24 mouse cellular contexts compared by ENCODE assay signal in the genomic region with DNA sequence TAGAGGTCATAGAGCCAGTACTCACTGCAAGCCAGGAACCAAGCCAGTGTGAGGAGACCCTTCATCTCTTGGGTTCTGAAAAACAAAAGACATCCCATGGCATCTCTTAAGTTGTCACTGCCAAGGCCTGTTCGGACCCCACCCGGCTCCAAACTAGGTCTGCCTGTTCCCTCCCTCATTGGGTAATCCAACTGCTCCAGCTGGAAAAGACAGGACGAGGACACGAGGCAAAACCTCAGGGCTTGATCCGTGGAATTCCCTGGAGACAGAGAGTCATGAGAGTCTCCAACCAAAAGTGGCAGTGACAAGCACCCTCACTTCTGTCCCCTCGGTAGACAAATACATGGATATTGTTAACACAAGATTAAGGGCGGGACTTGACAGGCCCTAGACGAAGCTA. TPM values are rescaled to one million over a fixed set of nuclear protein-coding genes. Genes with fewer than 3 reads are reported as not detected.
A peak's percentile ranks its signal among the peaks of the same experiment; 100 is the strongest.
DNase-seq lines count a peak whose midpoint lies in the region; ATAC-seq and TF ChIP-seq lines count a peak whose summit lies in the region.
"Had no signal": no experiment of that assay in that cellular context is flagged by ENCODE, and none has a peak within 500 bp of the region (broad histone marks: within the 10 kb centered on the region; RNA-seq: fewer than 3 reads in every experiment).

No protein-coding gene starts in this region.

- no peak for DNase-seq in forebrain, embryonic 10.5 days (ENCODE audit: extremely low spot score, low spot score)
- DNase-seq in left cerebral cortex, adult 2 months (ENCODE audit: extremely low spot score in 1 of 2, low spot score in 2 of 2), result no peak
- no peak for DNase-seq in left cerebral cortex, postnatal 4 days
- DNase-seq in ZHBTc4 (ENCODE audit: low read depth, low spot score), result peak; percentile 28
- DNase-seq: adrenal gland, adult 8-10 months; adrenal gland, postnatal 14 days; adrenal gland, postnatal 36 days; B cell, adult 2 months; cerebellum, adult 11-12 months; cerebellum, adult 2 months; cerebellum, adult 9-10 months; cerebellum, postnatal 10 days; cerebellum, postnatal 25 days; forebrain, postnatal 0 days had no signal

- peaks cover 14% of the 10 kb centered on the region for H3K4me1 ChIP-seq in forebrain, embryonic 10.5 days
- 0 out of 2 replicates have a peak, but pooled peaks cover 3% of the 10 kb centered on the region for H3K4me1 ChIP-seq in forebrain, embryonic 15.5 days
- H3K4me1 ChIP-seq: embryonic facial prominence, embryonic 10.5 days; embryonic facial prominence, embryonic 12.5 days had no signal

- peak overlapping the region; percentile 25; the same call in 1 of the 2 replicates for H3K27ac ChIP-seq in forebrain, embryonic 10.5 days
- no peak overlapping the region for H3K27ac ChIP-seq in forebrain, embryonic 15.5 days (replicated peaks)
- peak overlapping the region; percentile 25; the same call in 1 of the 2 replicates for H3K27ac ChIP-seq in left cerebral cortex, adult 2 months
- H3K27ac ChIP-seq: embryonic facial prominence, embryonic 10.5 days; embryonic facial prominence, embryonic 12.5 days; forebrain, embryonic 12.5 days had no signal

- H3K36me3 ChIP-seq in forebrain, embryonic 10.5 days (replicated peaks), result no peaks in the 10 kb centered on the region
- H3K36me3 ChIP-seq in forebrain, embryonic 15.5 days, result no peaks in the 10 kb centered on the region
- H3K36me3 ChIP-seq: embryonic facial prominence, embryonic 10.5 days; embryonic facial prominence, embryonic 12.5 days; forebrain, embryonic 12.5 days had no signal

- intact Hi-C loops in left cerebral cortex, adult 2 months (cut with DNase I), result no loop called here
- intact Hi-C loops in left cerebral cortex, postnatal 4 days (cut with DNase I), result no loop called here

- H3K4me3 ChIP-seq in forebrain, embryonic 10.5 days, result no peak overlapping the region
- H3K4me3 ChIP-seq in forebrain, embryonic 15.5 days, result no peak overlapping the region
- no peak overlapping the region for H3K4me3 ChIP-seq in left cerebral cortex, adult 2 months
- H3K4me3 ChIP-seq: embryonic facial prominence, embryonic 10.5 days; embryonic facial prominence, embryonic 12.5 days; forebrain, embryonic 12.5 days had no signal

- H3K27me3 ChIP-seq in forebrain, embryonic 10.5 days (ENCODE audit: poor library complexity, severe bottlenecking), result no peaks in the 10 kb centered on the region
- H3K27me3 ChIP-seq in forebrain, embryonic 15.5 days, result no peaks in the 10 kb centered on the region
- H3K27me3 ChIP-seq: embryonic facial prominence, embryonic 12.5 days; forebrain, embryonic 12.5 days; Patski had no signal

- no peak for ATAC-seq in forebrain, embryonic 15.5 days (replicated peaks)
- ATAC-seq: activated CD4-positive, CD25-positive, alpha-beta regulatory T cell, adult 4 months; CD4-positive, CD25-positive, alpha-beta regulatory T cell, adult 4 months; forebrain, embryonic 14.5 days; forebrain, postnatal 0 days; Patski had no signal

- no peak for TF ChIP-seq CTCF in left cerebral cortex, adult 2 months (IDR thresholded peaks at IDR 0.05)

- H3K4me2 ChIP-seq in forebrain, embryonic 15.5 days (replicated peaks), result no peak overlapping the region
- H3K4me2 ChIP-seq: embryonic facial prominence, embryonic 12.5 days; forebrain, embryonic 12.5 days had no signal

- no peak overlapping the region for H3K9ac ChIP-seq in forebrain, embryonic 15.5 days (replicated peaks)
- H3K9ac ChIP-seq: embryonic facial prominence, embryonic 12.5 days; forebrain, embryonic 12.5 days; forebrain, postnatal 0 days had no signal

- no peaks in the 10 kb centered on the region for H3K9me3 ChIP-seq in forebrain, embryonic 10.5 days
- H3K9me3 ChIP-seq in forebrain, embryonic 15.5 days, result no peaks in the 10 kb centered on the region
- H3K9me3 ChIP-seq: embryonic facial prominence, embryonic 10.5 days; embryonic facial prominence, embryonic 12.5 days; forebrain, embryonic 12.5 days had no signal

- WGBS in forebrain, embryonic 10.5 days, result 89% methylated on average over 8 of the region's 8 CpGs
- 90% methylated on average over 8 of the region's 8 CpGs for WGBS in forebrain, embryonic 15.5 days

RNA-seq across cellular contexts. Expression of gene Pla2g2d, which starts 30.6 kb away (rescaled TPM):
- 0.15 TPM in 1 of 2 replicates, not detected in the other for polyA plus RNA-seq in forebrain, embryonic 10.5 days (2016; fragmentation: Nextera tagmentation; extraction: Ambion mirVana)
- polyA plus RNA-seq in forebrain, embryonic 15.5 days (2015; fragmentation: Nextera tagmentation; extraction: Ambion mirVana), result not detected in 2 replicates
- total RNA-seq in left cerebral cortex, adult 2 months (2021), result under 1 TPM; 0.42 to 0.97 TPM
- not detected for total RNA-seq in left cerebral cortex, postnatal 4 days (2021)
- total RNA-seq: CH12.LX, G1E had no signal
- polyA plus RNA-seq: forebrain, embryonic 12.5 days; G1E had no signal

RNA-seq across cellular contexts. Expression of gene Pla2g2f, which starts 48.7 kb away (rescaled TPM):
- not detected in 2 replicates for polyA plus RNA-seq in forebrain, embryonic 10.5 days (2016; fragmentation: Nextera tagmentation; extraction: Ambion mirVana)
- 0.08 TPM in 1 of 2 replicates, not detected in the other for polyA plus RNA-seq in forebrain, embryonic 15.5 days (2015; fragmentation: Nextera tagmentation; extraction: Ambion mirVana)
- total RNA-seq in left cerebral cortex, adult 2 months (2021), result not detected
- total RNA-seq in left cerebral cortex, postnatal 4 days (2021), result not detected
- total RNA-seq: CH12.LX; forebrain, postnatal 0 days had no signal
- polyA plus RNA-seq: activated CD4-positive, CD25-positive, alpha-beta regulatory T cell, adult 4 months; CD4-positive, CD25-positive, alpha-beta regulatory T cell, adult 4 months; embryonic facial prominence, embryonic 10.5 days; embryonic facial prominence, embryonic 12.5 days; forebrain, embryonic 12.5 days; forebrain, embryonic 14.5 days; forebrain, postnatal 0 days; G1E; Patski had no signal

RNA-seq across cellular contexts. Expression of gene Pla2g5, which starts 57.1 kb away (rescaled TPM):
- polyA plus RNA-seq in forebrain, embryonic 10.5 days (2016; fragmentation: Nextera tagmentation; extraction: Ambion mirVana), result 0.66 and 0.86 TPM in 2 replicates
- polyA plus RNA-seq in forebrain, embryonic 15.5 days (2015; fragmentation: Nextera tagmentation; extraction: Ambion mirVana), result 0.45 and 0.76 TPM in 2 replicates
- total RNA-seq in left cerebral cortex, adult 2 months (2021), result 1 to 10 TPM; 4.5 to 4.7 TPM
- total RNA-seq in left cerebral cortex, postnatal 4 days (2021), result 1 to 10 TPM; 2.4 TPM
- polyA plus RNA-seq: activated CD4-positive, CD25-positive, alpha-beta regulatory T cell, adult 4 months; CD4-positive, CD25-positive, alpha-beta regulatory T cell, adult 4 months had no signal
